Mouse (Mus musculus): ENCODE measurements at regions not wholly inside any gene's neighbourhood (a gene's known extent, or its start where the extent isn't known, plus 50 kb on each side); places are given as distances from the start of the nearest gene placed in this dataset.

GRCm38 (mm10) chr2:128521701-128522443 lies 69.1 kb upstream of the Spdye4c start:
- Histone ChIP-seq H3K9me3 (ENCODE audit: control insufficient read depth, low read length) (no peaks in the 10 kb centered on the region), H3K27ac (ENCODE audit: low read depth, low read length) (no peak overlapping the region; the same call in 1 of the 2 replicates), H3K4me3 (ENCODE audit: low read length) (no peak overlapping the region), H3K4me2 (replicated peaks; ENCODE audit: low read depth, low read length) (no peak overlapping the region), H3K27me3 (ENCODE audit: control insufficient read depth, insufficient read depth, low read length) (no peaks in the 10 kb centered on the region), H3K9ac (ENCODE audit: low read depth, low read length) (no peak overlapping the region), H3K36me3 (ENCODE audit: control insufficient read depth, insufficient read depth, low read length) (no peaks in the 10 kb centered on the region), H3K4me1 (ENCODE audit: control insufficient read depth, insufficient read depth, low read length) (peaks cover 5% of the 10 kb centered on the region; the same call in 1 of the 2 replicates)
- 20% methylated on average over 4 of the region's 4 CpGs for WGBS
- ATAC-seq (ENCODE audit: low FRiP score, low TSS enrichment) = peak; percentile 78

- 74% methylated on average over 4 of the region's 4 CpGs for WGBS
Observed at GRCm38 (mm10) chr2:128523425-128524108, 67.4 kb upstream of the Spdye4c start.

GRCm38 (mm10) chr2:128526100-128526499 lies 64.9 kb upstream of the Spdye4c start:
- Histone ChIP-seq H3K27me3 (ENCODE audit: control insufficient read depth, insufficient read depth, low read length) (no peaks in the 10 kb centered on the region), H3K9ac (ENCODE audit: low read depth, low read length) (no peak overlapping the region), H3K4me3 (ENCODE audit: low read length) (no peak overlapping the region), H3K4me2 (replicated peaks; ENCODE audit: low read depth, low read length) (no peak overlapping the region), H3K27ac (ENCODE audit: low read depth, low read length) (no peak overlapping the region), H3K4me1 (ENCODE audit: control insufficient read depth, insufficient read depth, low read length) (peaks cover 5% of the 10 kb centered on the region; the same call in 1 of the 2 replicates), H3K9me3 (ENCODE audit: control insufficient read depth, low read length) (no peaks in the 10 kb centered on the region), H3K36me3 (ENCODE audit: control insufficient read depth, insufficient read depth, low read length) (no peaks in the 10 kb centered on the region)
- 77% methylated on average over 2 of the region's 2 CpGs for WGBS
- no peak for ATAC-seq (ENCODE audit: low FRiP score, low TSS enrichment)

More at GRCm38 (mm10) chr2:128523425-128524108, 67.4 kb upstream of the Spdye4c start:
- Histone ChIP-seq H3K9ac (ENCODE audit: low read depth, low read length) (no peak overlapping the region), H3K4me2 (replicated peaks; ENCODE audit: low read depth, low read length) (no peak overlapping the region), H3K9me3 (ENCODE audit: control insufficient read depth, low read length) (no peaks in the 10 kb centered on the region), H3K27me3 (ENCODE audit: control insufficient read depth, insufficient read depth, low read length) (no peaks in the 10 kb centered on the region), H3K36me3 (ENCODE audit: control insufficient read depth, insufficient read depth, low read length) (no peaks in the 10 kb centered on the region), H3K4me1 (ENCODE audit: control insufficient read depth, insufficient read depth, low read length) (peaks cover 5% of the 10 kb centered on the region; the same call in 1 of the 2 replicates), H3K4me3 (ENCODE audit: low read length) (no peak overlapping the region), H3K27ac (ENCODE audit: low read depth, low read length) (no peak overlapping the region)
- no peak for ATAC-seq (ENCODE audit: low FRiP score, low TSS enrichment)

- WGBS = 53% methylated on average over 3 of the region's 3 CpGs
- H3K4me3 ChIP-seq (ENCODE audit: low read length) = no peak overlapping the region
- no peak overlapping the region for H3K9ac ChIP-seq (ENCODE audit: low read depth, low read length)
- no peak for ATAC-seq (ENCODE audit: low FRiP score, low TSS enrichment)
- no peaks in the 10 kb centered on the region for H3K9me3 ChIP-seq (ENCODE audit: control insufficient read depth, low read length)
- H3K27me3 ChIP-seq (ENCODE audit: control insufficient read depth, insufficient read depth, low read length) = no peaks in the 10 kb centered on the region
- no peak overlapping the region for H3K27ac ChIP-seq (ENCODE audit: low read depth, low read length)
- H3K4me1 ChIP-seq (ENCODE audit: control insufficient read depth, insufficient read depth, low read length) = peaks cover 2% of the 10 kb centered on the region; the same call in 1 of the 2 replicates
- H3K36me3 ChIP-seq (ENCODE audit: control insufficient read depth, insufficient read depth, low read length) = no peaks in the 10 kb centered on the region
- H3K4me2 ChIP-seq (replicated peaks; ENCODE audit: low read depth, low read length) = no peak overlapping the region
Observed at GRCm38 (mm10) chr2:128526883-128527344, 64.1 kb upstream of the Spdye4c start.

DNA sequence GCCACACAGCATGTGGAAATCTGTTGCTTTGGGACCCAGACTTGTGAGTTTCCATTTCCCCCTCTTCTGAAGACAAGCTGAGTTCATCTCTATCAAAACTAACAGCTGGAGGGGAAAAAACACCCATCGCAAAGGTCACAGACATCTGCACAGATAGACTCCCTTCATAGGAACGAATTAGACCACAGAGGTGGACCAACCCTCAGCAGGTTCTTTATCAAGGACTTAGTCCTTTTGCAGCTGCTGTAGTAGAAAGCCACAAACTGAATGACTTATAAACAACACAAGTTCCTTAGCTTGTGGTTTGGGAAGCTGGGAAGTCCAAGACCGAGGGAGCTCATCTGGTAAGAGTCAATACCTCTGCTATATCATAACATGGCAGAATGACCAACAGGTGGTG lies 54.7 kb upstream of the Spdye4c start:
- Histone ChIP-seq H3K4me2 (replicated peaks; ENCODE audit: low read depth, low read length) (no peak overlapping the region), H3K27ac (ENCODE audit: low read depth, low read length) (no peak overlapping the region), H3K36me3 (ENCODE audit: control insufficient read depth, insufficient read depth, low read length) (no peaks in the 10 kb centered on the region), H3K9me3 (ENCODE audit: control insufficient read depth, low read length) (peaks cover 10% of the 10 kb centered on the region), H3K4me3 (ENCODE audit: low read length) (no peak overlapping the region), H3K4me1 (ENCODE audit: control insufficient read depth, insufficient read depth, low read length) (no peaks in the 10 kb centered on the region), H3K27me3 (ENCODE audit: control insufficient read depth, insufficient read depth, low read length) (no peaks in the 10 kb centered on the region), H3K9ac (ENCODE audit: low read depth, low read length) (no peak overlapping the region)
- no peak for ATAC-seq (ENCODE audit: low FRiP score, low TSS enrichment)
- 86% methylated on average over 3 of the region's 3 CpGs for WGBS

- no peak overlapping the region for H3K9ac ChIP-seq (ENCODE audit: low read depth, low read length)
- peaks cover 10% of the 10 kb centered on the region for H3K9me3 ChIP-seq (ENCODE audit: control insufficient read depth, low read length)
- no peaks in the 10 kb centered on the region for H3K36me3 ChIP-seq (ENCODE audit: control insufficient read depth, insufficient read depth, low read length)
- ATAC-seq (ENCODE audit: low FRiP score, low TSS enrichment) = no peak
- H3K4me2 ChIP-seq (replicated peaks; ENCODE audit: low read depth, low read length) = no peak overlapping the region
- no peaks in the 10 kb centered on the region for H3K4me1 ChIP-seq (ENCODE audit: control insufficient read depth, insufficient read depth, low read length)
- no peaks in the 10 kb centered on the region for H3K27me3 ChIP-seq (ENCODE audit: control insufficient read depth, insufficient read depth, low read length)
- 60% methylated on average over 6 of the region's 6 CpGs for WGBS
- H3K4me3 ChIP-seq (ENCODE audit: low read length) = no peak overlapping the region
- H3K27ac ChIP-seq (ENCODE audit: low read depth, low read length) = no peak overlapping the region
Observed at GRCm38 (mm10) chr2:128537425-128537824, 53.6 kb upstream of the Spdye4c start.

DNA sequence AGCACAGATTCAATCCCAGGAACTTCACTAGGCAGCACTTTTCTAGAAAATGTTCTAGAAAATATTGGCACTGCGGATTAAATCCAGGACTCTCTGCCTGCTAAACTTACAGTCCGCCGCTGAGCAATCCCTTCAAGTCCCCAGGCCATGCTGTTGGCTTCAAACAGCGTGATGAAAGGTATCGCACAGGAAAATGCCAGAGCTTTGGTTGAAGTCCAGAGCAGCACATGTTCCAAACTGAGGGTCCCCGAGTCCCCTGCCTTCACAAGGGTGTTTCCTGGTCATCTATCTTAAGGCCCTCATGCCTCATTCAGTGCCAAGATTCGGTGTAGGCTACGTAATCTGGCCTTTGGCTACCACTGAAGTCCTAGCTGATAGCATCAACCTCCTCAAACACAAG lies 52.3 kb upstream of the Spdye4c start:
- no peaks in the 10 kb centered on the region for H3K36me3 ChIP-seq (ENCODE audit: control insufficient read depth, insufficient read depth, low read length)
- no peaks in the 10 kb centered on the region for H3K4me1 ChIP-seq (ENCODE audit: control insufficient read depth, insufficient read depth, low read length)
- 94% methylated on average over 8 of the region's 8 CpGs for WGBS
- H3K27ac ChIP-seq (ENCODE audit: low read depth, low read length) = no peak overlapping the region
- no peak overlapping the region for H3K4me3 ChIP-seq (ENCODE audit: low read length)
- peaks cover 3% of the 10 kb centered on the region; the same call in 1 of the 2 replicates for H3K9me3 ChIP-seq (ENCODE audit: control insufficient read depth, low read length)
- no peak for ATAC-seq (ENCODE audit: low FRiP score, low TSS enrichment)
- no peaks in the 10 kb centered on the region for H3K27me3 ChIP-seq (ENCODE audit: control insufficient read depth, insufficient read depth, low read length)
- no peak overlapping the region for H3K4me2 ChIP-seq (replicated peaks; ENCODE audit: low read depth, low read length)
- H3K9ac ChIP-seq (ENCODE audit: low read depth, low read length) = no peak overlapping the region

Measured in kidney, embryonic 14.5 days (tissue).